Mouse (Mus musculus): ENCODE measurements at regions not wholly inside any gene's neighbourhood (a gene's known extent, or its start where the extent isn't known, plus 50 kb on each side); places are given as distances from the start of the nearest gene placed in this dataset.
A peak's percentile ranks its signal among the peaks of the same experiment; 100 is the strongest.
"Not testable (repeated sequence)": the region's sequence is repeated elsewhere in the genome, so short reads cannot be mapped to it uniquely, and the experiment has no call there.

DNA sequence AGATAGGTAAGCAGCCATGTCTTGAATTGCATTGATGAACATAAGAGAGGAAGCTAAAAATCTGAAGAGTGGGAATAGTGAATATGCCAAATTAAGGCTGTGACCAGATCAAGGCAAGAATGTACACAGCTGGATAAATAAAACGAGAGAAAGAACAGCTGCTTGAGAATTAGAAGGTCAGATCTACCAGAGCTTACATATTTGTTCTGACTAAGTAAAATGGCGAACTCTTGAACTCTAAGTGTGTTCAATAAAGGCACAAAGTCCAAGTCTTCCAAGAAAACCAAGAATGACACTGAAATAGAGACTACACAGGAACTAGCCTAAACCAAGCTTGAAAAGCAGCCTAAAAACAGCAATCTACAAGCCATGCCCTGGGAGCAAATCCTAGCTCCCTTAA lies 533.8 kb downstream of the Cypt12 start:
- intact Hi-C loops (cut with DNase I) = no loop called here
- no peak for DNase-seq (ENCODE audit: low spot score)

DNA sequence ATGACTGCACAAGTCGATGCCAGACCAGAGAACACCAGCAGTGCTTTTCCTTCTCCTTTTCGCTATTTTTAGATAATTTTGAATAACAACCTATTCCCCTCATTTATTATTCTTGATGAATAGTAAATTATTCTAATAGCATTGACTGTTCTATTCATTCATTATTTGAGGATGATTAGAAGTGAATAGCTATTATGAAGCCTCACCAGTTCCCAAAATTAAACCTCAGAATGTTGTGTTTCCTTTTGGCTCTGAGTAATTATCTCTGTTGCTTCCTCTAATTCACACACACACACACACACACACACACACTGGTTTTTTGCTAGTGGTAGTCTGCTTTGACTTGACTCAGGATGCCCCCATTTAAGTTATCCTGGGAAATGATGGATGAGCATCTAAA lies 540.7 kb downstream of the Cypt12 start:
- intact Hi-C loops (cut with DNase I) = no loop called here
- DNase-seq (ENCODE audit: low spot score) = no peak

DNA sequence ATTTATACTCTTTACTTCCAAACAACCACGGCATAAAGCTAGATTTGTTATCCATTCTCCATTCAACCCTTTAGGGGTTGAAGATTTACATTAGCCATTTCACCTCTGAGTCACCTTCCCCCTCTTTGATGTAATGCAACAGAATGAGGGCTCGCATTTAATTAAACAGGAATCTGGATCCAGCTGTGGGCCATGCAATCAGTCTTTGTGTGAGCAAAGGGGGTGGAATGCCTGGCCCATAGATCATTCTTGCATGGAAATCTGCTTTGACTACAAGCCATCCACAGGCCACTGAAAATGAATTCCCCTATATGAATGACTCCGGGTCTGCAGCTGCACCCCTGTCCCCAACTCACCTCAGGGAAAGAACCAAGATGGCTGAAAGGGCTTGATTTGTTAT lies 574.4 kb downstream of the Cypt12 start:
- intact Hi-C loops (cut with DNase I) = no loop called here
- DNase-seq (ENCODE audit: low spot score) = no peak

DNA sequence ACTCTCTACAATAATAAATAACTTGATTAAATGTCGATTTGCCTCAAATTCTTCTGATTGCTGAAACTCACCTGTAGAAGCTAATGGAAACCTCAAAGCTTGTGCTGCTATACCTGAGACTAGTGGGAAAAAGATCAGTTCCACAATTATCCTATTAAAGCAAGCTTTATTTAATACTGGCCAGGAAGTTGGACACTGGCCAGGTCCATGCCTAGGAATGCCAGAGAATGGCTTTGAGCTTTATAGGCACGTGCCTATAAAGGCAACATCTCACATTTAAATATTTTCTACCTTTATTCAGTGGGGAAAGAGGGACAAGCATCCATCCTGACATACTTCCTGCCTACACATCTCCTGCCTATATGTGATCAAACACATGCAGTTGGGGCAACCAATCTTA lies 575.8 kb downstream of the Cypt12 start:
- intact Hi-C loops (cut with DNase I) = no loop called here
- no peak for DNase-seq (ENCODE audit: low spot score)

DNA sequence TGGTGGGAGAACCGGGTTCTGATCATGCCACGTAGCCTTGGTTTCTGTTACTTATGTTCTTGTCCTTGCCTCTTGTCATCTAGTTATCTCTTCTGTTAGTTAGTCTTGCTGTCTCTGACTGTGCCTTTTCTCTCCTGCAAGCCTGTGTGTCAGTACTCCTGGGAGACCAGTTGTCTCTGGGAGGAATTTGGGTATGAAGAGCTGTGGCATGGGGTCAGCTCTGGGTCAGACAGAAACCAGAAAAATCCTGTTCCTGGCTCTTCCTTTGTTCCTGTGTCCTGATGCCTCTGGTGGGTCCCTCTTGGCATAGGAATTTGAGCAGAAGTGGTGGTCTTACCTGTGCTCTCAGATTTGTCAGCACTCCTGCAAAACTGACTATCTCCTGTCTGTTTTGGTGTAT lies 609.0 kb downstream of the Cypt12 start:
- intact Hi-C loops (cut with DNase I) = no loop called here

DNA sequence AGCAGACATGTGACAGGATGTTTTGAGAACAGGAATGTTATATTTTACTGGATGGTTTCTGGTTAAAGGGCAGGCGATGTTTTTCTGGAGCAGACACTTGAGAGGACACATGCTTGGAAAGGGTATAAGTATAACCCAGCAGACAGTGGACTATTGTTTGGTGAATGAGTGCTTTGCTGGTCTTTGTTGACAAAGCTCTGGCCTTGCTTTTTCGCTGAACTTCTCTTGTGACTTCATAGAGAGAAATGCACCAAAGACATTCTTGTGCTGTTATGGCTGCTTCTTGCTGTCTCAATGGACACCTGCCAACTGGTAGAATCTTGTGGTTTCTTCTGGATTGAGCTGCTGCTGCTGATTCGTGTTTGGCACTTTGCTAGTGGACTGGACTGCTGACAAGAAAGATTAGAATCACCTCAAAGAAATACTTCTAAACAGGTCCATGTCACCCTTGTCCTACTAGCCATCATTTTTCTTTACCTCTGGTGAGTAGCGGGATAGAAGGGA lies 612.1 kb downstream of the Cypt12 start:
- intact Hi-C loops (cut with DNase I) = no loop called here
- no peak for DNase-seq (ENCODE audit: low spot score)

More for the DNA sequence above, 609.0 kb downstream of the Cypt12 start:
- DNase-seq (ENCODE audit: low spot score) = no peak

DNA sequence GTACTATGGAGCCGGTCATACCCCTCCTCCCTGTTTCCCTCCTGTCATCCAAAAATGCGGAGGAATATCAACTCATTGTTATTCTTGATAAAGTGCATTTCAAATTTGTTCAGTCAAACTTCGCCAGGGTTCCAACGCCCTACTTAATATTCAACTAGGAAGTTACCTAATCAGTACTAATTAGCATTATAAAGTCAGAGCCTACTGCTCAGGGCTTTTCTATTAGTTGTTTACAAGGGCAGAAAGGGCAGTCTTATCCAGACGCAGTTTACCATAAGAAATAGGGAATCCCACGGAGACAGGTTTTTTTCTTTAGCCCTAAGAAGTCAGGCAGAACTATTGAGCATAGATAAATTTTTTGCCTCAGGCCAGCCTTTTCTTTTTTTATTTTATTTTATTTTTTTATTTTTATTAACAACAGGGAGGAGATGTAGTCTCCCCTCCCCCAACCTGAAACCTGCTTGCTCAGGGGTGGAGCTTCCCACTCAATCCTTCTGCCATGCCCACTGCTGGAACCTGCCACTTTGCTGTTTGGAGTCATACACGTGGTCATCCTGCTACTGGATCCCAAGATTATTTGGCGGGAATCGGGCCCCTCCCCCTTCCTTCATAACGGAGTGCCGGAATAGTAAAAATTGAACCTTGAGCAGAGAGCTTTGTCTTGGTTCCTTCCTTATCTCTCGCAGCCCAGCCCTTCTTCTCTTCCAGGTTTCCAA lies 632.9 kb downstream of the Cypt12 start:
- intact Hi-C loops (cut with DNase I); DNase-seq (ENCODE audit: low spot score): not testable (repeated sequence)

DNA sequence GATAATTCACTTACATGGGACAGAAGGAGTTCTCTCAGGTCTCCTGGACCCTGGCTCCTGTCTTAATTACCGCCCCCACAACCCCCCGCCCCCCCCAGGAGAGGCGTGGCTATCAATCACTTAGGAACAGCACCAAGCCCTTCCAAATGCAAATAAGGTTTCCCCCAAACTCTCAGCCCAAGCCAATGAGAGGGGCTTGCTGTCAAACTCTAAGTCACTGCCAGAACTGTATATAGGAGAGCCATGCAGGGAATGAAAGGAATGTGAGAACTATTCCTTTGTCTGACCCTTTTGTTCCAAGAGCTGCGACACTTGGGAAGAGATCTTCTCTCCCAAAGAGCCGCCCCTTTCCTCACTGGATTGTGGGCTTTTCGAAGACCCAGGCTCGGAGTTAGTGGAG lies 672.4 kb downstream of the Cypt12 start:
- intact Hi-C loops (cut with DNase I) = no loop called here
- no peak for DNase-seq (ENCODE audit: low spot score)

DNA sequence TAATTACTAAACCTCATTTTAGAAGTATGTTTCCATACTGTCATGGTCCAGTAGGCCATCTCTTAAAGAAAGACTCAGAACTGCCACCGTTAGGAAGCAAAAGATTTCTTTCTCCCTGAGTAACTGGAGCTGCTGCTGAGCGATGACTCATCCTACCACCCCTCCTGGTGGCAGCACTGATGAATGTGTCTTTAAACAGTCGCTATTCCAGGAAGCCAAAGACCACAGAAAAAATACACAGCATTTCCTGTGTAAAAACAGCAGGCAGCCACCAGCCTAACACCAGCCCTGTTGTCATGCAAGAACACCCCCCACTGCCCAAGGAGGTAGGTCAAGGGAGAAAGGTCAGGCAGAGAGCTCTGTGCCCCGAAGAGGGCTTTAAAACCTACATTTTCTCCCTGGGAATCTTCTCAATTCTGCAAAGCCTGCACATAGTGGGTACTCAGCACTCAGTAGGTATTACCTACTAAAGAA lies 675.7 kb downstream of the Cypt12 start:
- peak; percentile 17 for DNase-seq (ENCODE audit: low spot score)
- intact Hi-C loops (cut with DNase I) = no loop called here

DNA sequence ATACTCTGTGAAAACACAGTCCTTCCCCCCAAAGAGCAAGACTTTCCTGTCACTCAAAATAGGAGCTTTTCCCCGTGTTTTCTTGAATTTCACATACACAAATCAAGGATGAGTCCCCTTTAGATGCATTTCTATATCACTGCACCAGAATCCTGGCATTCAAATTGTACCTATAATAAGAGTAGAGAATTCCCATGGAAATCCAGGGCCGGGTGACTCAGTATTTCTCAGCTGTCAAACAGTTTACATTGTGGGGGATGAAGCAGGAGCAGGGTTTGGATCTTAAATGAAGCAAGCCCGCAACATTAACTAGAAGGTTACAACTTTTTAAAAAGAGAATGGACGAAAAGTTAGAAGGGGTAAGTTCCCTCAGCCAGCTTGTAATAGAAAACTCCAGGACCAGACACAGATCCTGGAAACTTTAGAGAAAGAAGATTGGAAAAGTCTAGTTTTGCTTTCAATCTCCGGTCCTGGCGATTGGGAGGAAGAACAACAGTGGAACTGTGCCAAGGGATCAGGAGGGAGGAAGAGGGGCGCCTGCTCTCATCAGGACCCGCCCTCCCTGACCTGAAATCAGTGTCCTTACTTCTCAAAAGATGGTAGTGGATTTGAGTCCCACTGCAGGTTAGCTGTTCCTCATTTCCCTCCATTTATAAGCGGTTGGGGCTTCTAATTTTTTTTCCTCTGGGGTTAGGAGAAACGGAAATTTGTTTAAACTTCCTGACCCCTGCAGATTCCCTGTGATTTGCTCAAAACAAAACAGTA lies 676.4 kb downstream of the Cypt12 start:
- intact Hi-C loops (cut with DNase I) = no loop called here
- DNase-seq (ENCODE audit: low spot score) = no peak

DNA sequence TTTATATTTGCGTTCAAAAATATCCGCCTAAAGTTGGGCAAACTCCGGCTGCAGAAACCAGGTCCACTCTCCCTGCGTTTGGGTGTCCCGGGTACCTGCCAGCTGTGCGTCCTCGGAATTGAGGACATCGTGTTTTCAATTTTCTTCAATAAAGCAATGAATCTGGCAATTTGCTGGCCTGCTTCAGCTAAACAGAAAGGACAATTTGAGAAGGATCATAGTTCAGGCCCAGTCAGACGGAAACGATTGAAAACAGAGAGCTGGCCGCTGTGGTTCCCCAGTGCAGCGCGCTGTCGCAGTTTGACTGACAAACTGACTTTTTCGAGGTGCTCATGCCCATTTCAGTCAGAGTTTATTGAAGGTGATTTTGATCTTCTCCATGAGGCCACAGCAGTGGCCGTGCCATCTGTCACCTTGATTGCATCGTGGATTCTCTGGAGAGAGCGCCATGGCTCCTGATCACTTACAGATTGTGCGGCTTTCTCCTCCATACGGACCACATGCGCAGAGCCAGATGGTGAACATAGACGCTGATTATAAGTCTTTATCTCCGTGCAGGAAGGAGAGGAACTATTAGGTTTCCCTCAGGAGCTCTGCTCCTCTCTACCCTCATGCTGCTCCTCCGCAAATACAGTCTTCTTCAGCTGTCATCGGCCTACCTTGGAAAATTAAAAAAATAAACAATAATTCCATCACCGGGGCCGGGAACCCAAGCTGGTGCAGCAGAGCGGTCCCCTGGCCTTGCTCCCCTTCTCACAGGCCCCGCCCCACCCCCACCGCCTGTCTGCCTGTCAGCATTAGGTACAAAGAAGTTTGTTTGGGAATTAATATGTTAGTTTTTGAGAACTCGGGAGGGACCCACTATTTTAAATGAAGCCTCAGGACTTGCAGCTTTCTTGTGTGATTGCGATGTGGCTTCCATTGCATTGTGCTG lies 677.5 kb downstream of the Cypt12 start:
- no peak for DNase-seq (ENCODE audit: low spot score)
- intact Hi-C loops (cut with DNase I) = no loop called here

DNA sequence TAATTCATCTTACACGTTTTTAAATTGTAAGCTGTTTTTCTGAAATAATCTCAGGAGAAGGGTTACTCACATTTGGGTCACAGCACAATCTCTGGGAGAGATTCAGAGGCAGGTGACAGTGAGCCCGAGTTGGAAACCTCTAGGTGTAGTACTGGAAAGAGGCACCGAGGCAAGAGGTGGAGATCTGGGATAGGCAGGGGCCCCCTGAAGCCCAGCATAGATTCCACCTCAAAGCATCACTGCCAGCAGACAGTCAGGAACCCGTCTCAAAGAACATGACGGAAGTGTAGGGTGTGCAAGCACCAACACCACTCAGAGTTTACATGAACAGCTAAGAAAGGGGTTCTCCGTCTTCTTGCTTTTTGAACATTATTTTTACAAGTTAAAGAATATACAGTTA lies 678.2 kb downstream of the Cypt12 start:
- intact Hi-C loops (cut with DNase I) = no loop called here
- DNase-seq (ENCODE audit: low spot score) = no peak

DNA sequence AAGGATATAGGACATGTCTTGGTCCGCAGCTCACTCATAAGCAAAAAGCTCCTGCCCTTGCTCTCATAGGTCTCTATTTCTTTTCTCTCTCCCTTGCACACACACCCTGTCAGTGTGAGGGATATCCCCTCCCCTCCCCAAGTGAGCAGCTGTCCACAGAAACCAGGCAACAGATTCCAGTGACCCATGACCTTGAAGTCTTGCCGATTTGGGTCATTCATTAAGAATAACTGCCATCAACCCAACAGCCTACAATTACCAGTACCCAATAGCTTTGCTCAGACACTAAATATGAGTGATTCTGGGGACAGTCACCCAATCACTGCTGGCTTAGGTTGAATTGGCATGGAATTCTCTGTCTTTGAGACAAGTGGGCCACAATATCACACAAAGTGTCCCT lies 678.6 kb downstream of the Cypt12 start:
- intact Hi-C loops (cut with DNase I) = no loop called here
- DNase-seq (ENCODE audit: low spot score) = no peak

DNA sequence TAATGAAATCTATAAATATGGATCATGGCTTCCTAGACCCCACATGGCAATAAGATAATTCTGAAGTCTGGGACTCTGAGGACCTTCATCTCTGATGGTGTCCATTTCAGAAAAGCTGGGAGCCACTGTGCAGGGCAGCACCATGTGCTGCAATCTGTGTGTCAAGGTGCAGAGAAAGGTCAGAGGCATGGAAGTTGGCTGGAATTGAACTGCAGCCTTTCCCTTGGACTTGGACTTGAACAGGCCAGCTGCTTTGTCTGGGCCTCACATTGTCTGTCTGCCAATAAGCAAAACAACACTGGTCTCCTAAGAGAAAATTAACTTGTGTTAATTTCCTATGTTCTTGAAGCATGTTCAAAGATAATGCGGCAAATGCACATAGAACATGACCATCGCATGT lies 681.0 kb downstream of the Cypt12 start:
- intact Hi-C loops (cut with DNase I) = no loop called here
- DNase-seq (ENCODE audit: low spot score) = no peak

DNA sequence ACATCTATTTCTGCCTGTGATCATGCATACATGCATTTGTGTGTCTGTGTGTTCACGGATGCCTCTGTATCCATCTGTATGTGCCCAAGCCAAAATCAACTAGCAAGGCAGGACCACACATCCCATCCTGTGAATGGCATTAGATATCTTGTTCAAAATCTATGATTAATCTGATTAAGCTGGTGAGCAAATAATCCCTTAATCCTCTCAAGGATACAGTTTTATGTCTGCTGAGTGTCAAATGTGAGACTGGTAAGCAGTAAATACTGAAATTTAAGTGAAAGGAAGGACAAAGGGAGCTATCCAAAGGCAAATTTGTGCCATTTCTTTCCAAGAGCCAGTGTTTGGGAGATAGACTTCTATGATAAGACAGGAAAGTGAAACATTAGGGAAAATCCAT lies 683.4 kb downstream of the Cypt12 start:
- no peak for DNase-seq (ENCODE audit: low spot score)
- intact Hi-C loops (cut with DNase I) = no loop called here

DNA sequence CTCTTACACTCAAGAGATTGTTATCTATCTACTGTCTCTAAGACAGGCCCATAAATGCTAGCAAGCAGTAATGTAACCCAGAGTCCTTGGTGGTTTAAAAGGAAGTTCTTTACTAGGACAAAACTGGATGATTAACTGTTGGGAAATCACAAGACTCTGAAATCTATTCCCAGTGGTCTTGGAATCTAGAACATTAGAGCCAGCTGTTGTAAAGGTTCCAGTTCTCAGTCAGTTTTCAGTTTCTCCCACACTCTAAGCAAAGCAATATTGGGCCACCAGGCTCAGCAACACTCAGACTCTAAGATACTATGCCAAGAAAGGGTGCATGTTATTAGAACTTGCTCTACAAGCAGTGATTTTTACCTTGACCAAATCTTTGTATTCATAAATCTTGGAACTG lies 686.6 kb downstream of the Cypt12 start:
- no peak for DNase-seq (ENCODE audit: low spot score)
- intact Hi-C loops (cut with DNase I) = no loop called here

DNA sequence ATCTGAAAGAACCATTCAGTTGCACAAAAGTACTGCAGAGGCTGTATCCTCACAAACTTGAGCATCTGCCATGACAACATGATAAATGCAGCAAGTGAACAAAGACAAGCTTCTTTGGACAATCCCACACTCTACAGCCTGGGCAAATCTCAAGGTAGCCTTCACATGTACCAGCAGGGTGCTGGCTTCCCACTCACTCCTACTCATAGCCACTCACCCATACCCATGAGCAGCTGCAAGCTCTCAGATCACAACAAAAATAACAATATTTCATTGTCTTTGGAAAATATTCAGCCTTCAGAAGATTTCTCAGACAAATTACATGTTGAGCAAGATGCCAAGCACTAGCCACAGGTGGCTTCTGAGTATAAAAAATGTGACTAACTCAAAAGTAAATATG lies 689.3 kb downstream of the Cypt12 start:
- intact Hi-C loops (cut with DNase I) = no loop called here
- DNase-seq (ENCODE audit: low spot score) = no peak

DNA sequence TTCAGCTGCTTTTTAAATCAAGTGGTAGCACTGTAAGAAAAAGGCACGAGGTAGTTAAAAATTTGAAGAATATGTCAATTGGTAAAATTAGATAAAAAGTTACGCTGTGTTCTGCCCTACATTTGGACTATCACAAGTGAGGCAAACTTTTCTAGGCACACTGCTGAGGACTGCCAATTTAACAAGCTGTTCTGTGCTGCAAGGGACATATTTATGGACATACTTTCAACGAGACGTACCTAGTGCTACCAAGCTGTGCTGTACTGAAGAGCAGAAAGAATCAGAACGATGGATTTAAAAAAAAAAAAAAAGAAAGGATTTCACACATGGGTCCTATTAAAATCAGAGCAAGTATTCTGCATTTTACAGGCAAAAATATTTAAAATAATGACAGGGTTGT lies 692.1 kb downstream of the Cypt12 start:
- no peak for DNase-seq (ENCODE audit: low spot score)
- intact Hi-C loops (cut with DNase I) = no loop called here

DNA sequence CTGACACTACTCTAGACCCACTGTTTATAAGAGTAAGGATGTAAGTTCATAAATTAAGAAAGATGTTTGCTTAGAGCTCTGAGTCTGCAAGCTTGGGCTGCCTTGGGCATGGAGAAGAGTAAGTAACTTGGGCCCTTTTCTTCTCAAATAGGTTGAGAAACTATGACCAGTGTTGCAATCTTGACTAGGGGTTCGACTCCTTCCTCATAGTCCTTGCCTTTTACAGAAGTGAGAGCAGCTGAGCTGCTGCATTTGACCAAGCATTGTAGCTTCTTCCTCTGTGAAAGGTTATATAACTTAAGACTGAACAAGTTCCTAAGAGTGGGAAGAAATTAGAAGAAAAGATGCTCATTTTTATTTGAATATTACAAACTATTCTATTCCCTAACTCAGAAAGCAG lies 693.5 kb downstream of the Cypt12 start:
- intact Hi-C loops (cut with DNase I) = no loop called here

DNA sequence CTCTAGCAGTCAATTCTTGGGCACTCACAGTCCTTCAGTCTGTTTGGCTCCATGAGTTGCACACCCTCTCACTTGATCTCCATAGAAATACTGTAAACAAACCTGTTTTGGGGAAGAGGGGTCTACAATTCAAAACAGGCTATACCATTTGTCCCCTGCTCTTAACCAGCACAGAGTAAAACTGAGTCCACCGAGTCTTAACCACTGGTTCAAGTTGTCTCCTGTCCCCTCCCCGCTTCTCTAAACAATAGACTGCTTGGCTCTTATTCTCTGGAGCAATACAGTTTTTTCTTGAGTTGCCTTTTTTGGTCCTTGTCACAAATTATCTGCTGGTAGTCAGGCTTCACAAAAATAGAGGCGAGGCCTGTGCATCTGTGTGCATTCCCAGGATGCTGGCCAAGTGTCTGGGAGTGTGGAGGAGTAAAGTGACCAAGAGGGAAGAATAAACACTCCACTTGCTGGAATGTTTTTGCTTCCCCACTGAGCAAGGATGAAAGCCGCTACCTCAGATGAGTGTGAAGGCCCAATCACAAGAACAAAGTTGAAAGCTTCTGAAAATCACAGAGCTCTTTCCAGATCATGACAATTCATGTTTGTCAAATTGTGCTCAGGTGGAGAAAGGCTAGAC lies 695.3 kb downstream of the Cypt12 start:
- DNase-seq (ENCODE audit: low spot score) = no peak
- intact Hi-C loops (cut with DNase I) = no loop called here

More for the DNA sequence above, 693.5 kb downstream of the Cypt12 start:
- no peak for DNase-seq (ENCODE audit: low spot score)

Measured in heart, postnatal 25 days (tissue).